Mouse (Mus musculus) CD4-positive helper T cell, adult 2 months (primary cell): Measurements from ENCODE around the gene Capn15.

Source experiments
- DNase-seq: peaks from one replicate; pipeline ENCODE4 v3.0.0-alpha.2; 2012; ENCODE audit warnings: low read depth, missing footprints, low spot score

The Capn15 gene

DNA sequence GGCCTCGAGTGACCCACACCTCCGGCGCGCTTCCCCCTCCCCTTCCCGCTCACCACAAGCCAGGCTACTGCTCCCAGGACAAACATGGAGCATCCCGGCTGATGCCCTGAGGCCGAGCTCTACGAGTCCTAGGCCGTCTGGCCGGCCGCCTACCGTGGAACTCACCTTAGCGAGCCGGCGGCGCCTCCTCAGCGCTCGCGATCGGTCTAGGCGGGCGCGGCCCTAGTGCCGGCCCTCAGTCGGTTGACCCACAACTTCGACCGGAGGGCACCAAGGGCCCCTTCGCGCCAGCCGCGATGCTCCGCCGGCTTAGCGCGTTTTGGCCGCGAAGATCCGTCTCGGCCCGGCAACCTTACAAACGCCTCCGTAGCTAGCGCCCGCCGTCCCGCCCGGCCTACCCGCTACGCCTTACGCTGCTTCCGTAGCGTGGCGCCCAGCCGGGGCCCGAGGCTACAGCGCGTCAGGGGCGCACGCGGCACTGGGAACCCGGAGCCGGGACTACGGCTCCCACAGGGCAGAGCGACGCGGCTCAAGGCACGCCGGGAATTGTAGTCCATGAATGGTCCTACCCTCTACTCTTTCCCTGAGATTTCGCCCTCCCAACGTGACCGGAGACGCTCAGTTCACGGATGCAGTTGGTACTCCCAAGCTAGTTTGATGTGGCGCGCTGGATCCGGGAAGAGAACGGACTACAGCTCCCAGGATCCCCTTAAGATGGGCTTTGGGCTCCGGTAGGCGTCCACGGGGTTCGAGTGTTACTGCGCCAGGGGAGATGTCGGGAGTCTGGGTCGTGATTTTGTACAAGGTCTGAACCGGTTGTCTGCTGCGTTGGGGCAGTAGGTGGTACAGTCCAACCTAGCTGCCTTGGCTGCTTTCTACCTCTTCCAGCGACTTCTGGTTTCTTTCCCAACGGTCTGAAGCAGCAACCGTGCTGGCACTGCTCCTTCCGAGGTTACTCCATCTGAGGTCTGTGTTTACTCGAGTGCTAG, at the start of gene Capn15:
Gene Capn15, minus strand, starts transcription at position 491 of the 989 bp plus-strand sequence.
- DNase-seq: peak; percentile 93

GRCm38 (mm10) chr17:26032037-26032436, 46.4 kb upstream of the Capn15 start:
- DNase-seq: no peak

DNA sequence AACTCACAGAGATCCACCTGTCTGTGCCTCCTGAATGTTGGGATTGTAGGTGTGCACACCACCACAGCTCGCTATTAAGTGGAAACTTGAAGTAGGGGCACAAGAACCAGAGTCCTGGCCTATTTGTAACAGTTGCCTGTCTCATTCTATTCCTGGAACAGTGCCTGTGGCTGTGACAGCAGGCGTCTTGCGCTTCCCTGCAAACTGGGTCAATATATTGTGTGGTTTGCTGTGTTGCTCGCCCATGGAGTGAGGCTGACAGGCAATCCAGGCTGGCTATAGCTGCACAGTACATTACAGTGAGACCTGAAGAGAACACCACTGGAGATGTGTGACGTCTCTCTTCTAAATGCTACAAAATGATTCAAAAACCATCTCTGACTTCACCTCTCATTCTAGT, 46.0 kb upstream of the Capn15 start:
- DNase-seq: no peak

GRCm38 (mm10) chr17:26028261-26028660, 42.7 kb upstream of the Capn15 start:
- DNase-seq: no peak

GRCm38 (mm10) chr17:26024674-26025073, 39.1 kb upstream of the Capn15 start:
- no peak for DNase-seq

GRCm38 (mm10) chr17:26023966-26024365, 38.4 kb upstream of the Capn15 start:
- no peak for DNase-seq

- DNase-seq: no peak
These were observed 37.6 kb upstream of the Capn15 start for GRCm38 (mm10) chr17:26023181-26023580.

GRCm38 (mm10) chr17:26021728-26022341, 36.2 kb upstream of the Capn15 start:
- no peak for DNase-seq

GRCm38 (mm10) chr17:26020848-26021347, 35.3 kb upstream of the Capn15 start:
- DNase-seq: peak; percentile 43

- DNase-seq: no peak
These were observed 32.8 kb upstream of the Capn15 start for GRCm38 (mm10) chr17:26018388-26018787.

GRCm38 (mm10) chr17:26017949-26018348, 32.4 kb upstream of the Capn15 start:
- no peak for DNase-seq

DNA sequence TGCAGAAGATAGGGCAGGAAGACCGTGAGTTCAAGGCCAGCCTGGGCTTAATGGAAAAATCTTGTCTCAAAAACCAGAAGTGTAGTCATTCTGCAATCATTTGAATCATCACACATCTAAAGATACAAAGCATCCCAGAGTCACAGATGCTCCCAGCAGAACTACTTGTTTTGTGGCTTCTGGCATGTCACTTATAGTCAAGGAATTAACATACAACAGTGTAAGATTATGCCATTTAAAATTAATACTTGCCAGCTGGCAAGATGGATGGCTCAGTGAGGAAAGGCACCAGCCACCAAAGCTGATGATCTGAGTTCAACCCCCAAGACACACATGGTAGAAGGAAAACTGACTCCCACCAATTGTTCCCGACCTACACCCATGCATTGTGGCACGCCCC, 31.4 kb upstream of the Capn15 start:
- no peak for DNase-seq

DNA sequence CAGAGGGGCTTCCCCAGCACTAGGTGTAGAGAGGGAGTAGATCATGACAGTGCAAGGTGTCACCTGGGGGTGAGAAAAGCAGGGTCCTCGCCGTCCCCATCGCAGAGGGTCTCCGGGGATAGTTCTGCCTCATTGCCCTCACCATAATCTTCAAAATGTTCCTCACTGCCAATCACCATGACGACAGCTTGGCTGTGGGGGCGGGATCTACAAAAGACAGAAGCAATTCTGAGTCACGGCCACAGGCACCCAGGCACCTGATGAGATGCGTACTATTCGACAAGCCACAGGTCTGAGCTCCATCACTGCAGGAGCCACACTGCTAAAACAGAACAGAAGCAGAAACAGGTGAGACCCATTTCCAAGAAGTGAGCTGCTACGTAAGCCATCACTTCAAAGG, 28.1 kb upstream of the Capn15 start:
- no peak for DNase-seq

DNA sequence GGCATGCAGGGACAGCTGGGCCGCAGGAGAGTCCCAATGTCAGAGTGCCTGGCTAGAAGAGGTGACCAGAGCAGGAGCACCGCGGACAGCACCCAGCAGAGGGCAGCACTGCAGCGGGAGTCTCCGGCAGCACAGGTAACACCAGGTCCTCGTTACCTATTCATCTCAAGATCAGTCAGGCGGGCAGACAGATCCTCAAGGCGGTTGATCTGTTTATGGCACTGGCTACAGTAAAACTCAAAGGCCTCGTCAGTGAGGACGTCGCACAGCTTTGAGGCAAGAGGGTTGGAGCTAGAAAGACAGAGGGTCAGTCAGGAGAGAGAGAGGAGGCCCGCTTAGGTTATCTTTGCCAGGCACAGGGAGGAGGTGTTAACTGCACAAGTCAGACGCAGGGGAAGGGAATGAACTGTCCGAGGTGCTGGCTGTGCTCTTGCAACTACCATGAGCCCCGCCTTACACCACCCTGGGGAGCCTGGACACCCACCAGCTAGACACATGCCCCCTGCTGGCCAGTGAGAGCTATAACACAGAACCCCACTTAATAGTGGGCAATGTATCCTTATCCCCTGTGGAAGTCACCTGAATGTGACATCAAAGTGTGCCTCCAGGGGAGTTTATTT, 26.4 kb upstream of the Capn15 start:
- DNase-seq: peak; percentile 85

DNA sequence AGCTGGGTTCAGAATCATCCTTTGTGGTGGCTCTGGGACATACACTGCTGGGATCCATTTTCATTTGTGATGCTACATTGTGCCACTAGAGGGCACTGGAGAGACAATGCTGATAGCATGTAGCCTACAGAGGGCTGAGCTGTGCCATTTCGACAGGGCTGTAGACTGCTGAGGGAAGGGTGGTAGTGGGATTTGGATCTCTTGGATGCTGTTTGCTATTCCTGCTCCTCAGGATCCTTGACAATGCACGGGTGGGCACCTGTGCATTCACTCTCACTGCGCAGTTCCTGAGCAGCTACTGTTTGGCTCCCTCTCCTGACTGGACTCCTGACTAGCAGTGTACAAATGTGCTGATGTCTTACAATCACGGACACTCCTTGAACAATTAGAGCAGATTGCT, 23.9 kb upstream of the Capn15 start:
- DNase-seq: peak; percentile 79

DNA sequence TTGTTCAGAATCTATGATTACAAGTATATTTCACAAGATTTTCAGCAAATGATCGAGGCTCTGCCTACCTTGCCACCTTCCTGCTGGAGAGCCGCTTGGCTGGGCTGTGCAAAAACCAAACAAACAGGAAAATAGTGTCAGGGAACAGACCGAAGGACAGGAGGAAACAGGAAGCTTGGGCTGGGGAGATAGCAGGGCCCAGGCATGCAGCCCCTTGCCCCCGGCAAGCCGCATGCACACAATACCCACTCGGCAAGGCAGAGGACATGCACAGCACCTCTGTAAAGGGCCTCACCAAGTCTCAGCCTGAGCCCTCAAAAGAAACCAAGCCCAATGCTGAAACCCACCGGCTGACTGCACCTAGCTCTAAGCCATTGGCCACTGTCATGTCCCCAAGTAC, 23.2 kb upstream of the Capn15 start:
- no peak for DNase-seq

GRCm38 (mm10) chr17:26008331-26008730, 22.7 kb upstream of the Capn15 start:
- no peak for DNase-seq

- DNase-seq: no peak
These were observed 22.1 kb upstream of the Capn15 start for GRCm38 (mm10) chr17:26007646-26008045.

DNA sequence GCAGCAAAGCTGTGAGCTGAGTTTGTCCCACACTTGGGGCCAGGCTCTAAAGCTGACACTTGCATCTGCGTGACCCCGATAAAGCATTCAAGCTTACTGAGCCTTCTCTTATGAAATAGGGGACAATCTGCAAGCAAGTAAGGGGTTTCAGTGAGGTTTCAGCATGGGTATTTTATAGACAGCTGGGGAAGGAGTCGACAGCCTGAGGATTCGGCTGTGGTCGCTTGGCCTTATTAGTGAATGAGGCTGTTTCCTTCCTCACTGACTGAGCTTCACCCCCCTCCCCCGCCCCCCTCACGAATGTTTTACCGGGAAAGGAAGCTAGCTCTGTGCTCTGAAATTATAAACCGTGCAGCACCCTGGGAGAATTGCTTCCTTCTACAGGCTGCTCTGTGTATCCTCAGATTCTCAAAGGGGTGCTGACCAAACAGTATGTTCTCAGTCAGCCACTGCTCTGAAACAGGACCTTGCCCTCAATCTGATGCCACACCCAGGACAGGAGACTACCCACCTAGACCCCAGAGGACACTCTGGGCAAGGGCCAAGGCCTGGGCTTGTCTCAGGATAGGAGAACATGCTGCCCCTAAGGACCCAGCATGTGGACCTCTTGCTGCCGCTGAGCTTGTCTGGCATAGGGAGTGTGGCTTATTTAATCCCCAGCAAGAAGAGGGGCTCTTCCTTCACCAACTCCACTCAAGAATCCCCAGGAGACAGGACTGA, 20.3 kb upstream of the Capn15 start:
- DNase-seq: no peak

GRCm38 (mm10) chr17:26004711-26005110, 19.1 kb upstream of the Capn15 start:
- DNase-seq: no peak

DNA sequence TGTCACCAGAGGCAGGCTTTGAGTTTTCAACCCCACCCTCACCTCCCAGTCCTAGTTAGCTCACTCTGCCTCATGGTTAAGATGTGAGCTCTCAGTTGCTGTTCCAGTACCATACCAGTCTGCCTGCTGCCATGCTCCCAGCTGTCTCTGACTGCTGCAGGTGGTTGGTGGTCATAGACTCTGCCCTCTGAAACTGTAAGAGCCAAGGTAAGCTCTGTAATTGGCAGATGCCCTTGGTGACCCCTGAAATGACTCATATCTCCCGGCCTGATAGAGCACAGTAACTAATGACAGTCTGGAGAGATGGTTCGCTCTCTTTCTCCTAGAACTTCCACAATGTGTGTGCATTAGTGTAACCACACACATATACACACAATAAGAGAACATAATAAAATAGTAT, 18.3 kb upstream of the Capn15 start:
- DNase-seq: no peak

- DNase-seq: no peak
These were observed 12.8 kb upstream of the Capn15 start for GRCm38 (mm10) chr17:25998425-25998824.
